Mouse (Mus musculus) E14TG2a.4 (cell line): ENCODE results near the gene Cobl.

Experiments
- CTCF ChIP-seq: conservative IDR thresholded peaks from 2 replicates; pipeline ENCODE4 v1.5.1; 2014; ENCODE audit warnings: low read length
- NANOG ChIP-seq: IDR thresholded peaks from 2 replicates; pipeline ENCODE4 v1.6.1; 2014; ENCODE audit warnings: borderline replicate concordance, low read length, mixed read lengths

GRCm38 (mm10) chr11:12394151-12394550 lies 70.6 kb downstream of the Cobl start:
- TF ChIP-seq CTCF: no peak
- no peak for TF ChIP-seq NANOG
